Comparison of ENCODE assay signal across 25 mouse cellular contexts in the genomic region with DNA sequence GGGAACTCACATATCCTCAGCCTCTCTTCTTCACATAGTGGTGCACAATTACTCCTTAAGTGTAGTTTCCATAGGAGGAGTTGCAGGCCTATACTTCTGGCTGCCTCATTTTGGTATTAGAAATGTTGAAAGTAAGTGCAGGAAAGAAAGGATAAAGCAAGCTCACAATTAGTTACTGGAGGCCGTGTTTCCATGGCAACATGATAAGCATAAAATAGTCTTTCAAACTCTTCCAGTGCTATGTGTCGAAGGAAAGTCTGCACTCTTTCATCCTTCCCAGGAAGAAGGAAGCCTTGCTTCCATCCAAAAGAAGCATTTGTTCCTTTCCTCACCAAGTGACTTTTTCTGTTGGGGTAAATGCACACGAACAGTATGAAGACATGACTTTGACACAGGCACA.
DNase-seq lines count a peak whose midpoint lies in the region; ATAC-seq lines count a peak whose summit lies in the region.
"Had no signal": no experiment of that assay in that cellular context is flagged by ENCODE, and none has a peak within 500 bp of the region (broad histone marks: within the 10 kb centered on the region; RNA-seq: fewer than 3 reads in every experiment).

No protein-coding gene starts in this region.

- ATAC-seq in embryonic facial prominence, embryonic 11.5 days (replicated peaks; ENCODE audit: insufficient number of reproducible peaks, low FRiP score, low TSS enrichment, low read depth): no peak
- no peak for ATAC-seq in hindbrain, embryonic 14.5 days (ENCODE audit: low FRiP score)
- ATAC-seq in hindbrain, embryonic 16.5 days: no peak
- no peak for ATAC-seq in embryonic facial prominence, embryonic 14.5 days (ENCODE audit: low read depth)
- ATAC-seq: CD4-positive, CD25-positive, alpha-beta regulatory T cell, adult 4 months had no signal

- H3K4me3 ChIP-seq in embryonic facial prominence, embryonic 11.5 days (ENCODE audit: low read depth, low read length): no peak overlapping the region
- no peak overlapping the region for H3K4me3 ChIP-seq in embryonic facial prominence, embryonic 10.5 days
- no peak overlapping the region for H3K4me3 ChIP-seq in hindbrain, embryonic 14.5 days (replicated peaks; ENCODE audit: low read length)
- H3K4me3 ChIP-seq in hindbrain, embryonic 16.5 days (ENCODE audit: low read length): no peak overlapping the region
- no peak overlapping the region for H3K4me3 ChIP-seq in embryonic facial prominence, embryonic 14.5 days (ENCODE audit: low read depth, low read length)
- H3K4me3 ChIP-seq: embryonic facial prominence, embryonic 12.5 days; erythroblast, embryonic 14.5 days; gastrocnemius, adult 2 months; left cerebral cortex, adult 2 months; limb, embryonic 15.5 days had no signal

- H3K36me3 ChIP-seq in embryonic facial prominence, embryonic 11.5 days (replicated peaks; ENCODE audit: control insufficient read depth, insufficient read depth, low read depth, low read length): no peaks in the 10 kb centered on the region
- no peaks in the 10 kb centered on the region for H3K36me3 ChIP-seq in embryonic facial prominence, embryonic 10.5 days (replicated peaks)
- no peaks in the 10 kb centered on the region for H3K36me3 ChIP-seq in hindbrain, embryonic 14.5 days (replicated peaks; ENCODE audit: control insufficient read depth, insufficient read depth)
- no peaks in the 10 kb centered on the region for H3K36me3 ChIP-seq in hindbrain, embryonic 16.5 days (ENCODE audit: control insufficient read depth, insufficient read depth, low read length)
- H3K36me3 ChIP-seq in embryonic facial prominence, embryonic 14.5 days (ENCODE audit: control insufficient read depth, insufficient read depth, low read length): no peaks in the 10 kb centered on the region
- H3K36me3 ChIP-seq: embryonic facial prominence, embryonic 12.5 days; limb, embryonic 15.5 days had no signal

- DNase-seq in embryonic facial prominence, embryonic 11.5 days (ENCODE audit: low spot score): peak; percentile 13
- DNase-seq in embryonic facial prominence, embryonic 10.5 days (ENCODE audit: low spot score): no peak
- DNase-seq in hindbrain, embryonic 14.5 days (ENCODE audit: low spot score): peak; percentile 27
- DNase-seq in R1 (ENCODE audit: low read depth, low spot score): peak; percentile 9
- peak; percentile 11 for DNase-seq in embryonic facial prominence, embryonic 14.5 days (ENCODE audit: low spot score)
- no peak for DNase-seq in kidney, adult 8-10 months
- DNase-seq: adrenal gland, postnatal 25 days; cerebellum, adult 2 months; cerebellum, postnatal 25 days; gastrocnemius, adult 2 months; kidney, adult 11 months; layer of hippocampus, adult 9-11 months; left cerebral cortex, postnatal 4 days; lung, embryonic 14.5 days; right cerebral cortex, postnatal 14 days; thymus, adult 2 months had no signal

- no peak overlapping the region for H3K27ac ChIP-seq in embryonic facial prominence, embryonic 11.5 days (replicated peaks; ENCODE audit: low read depth, low read length)
- H3K27ac ChIP-seq in embryonic facial prominence, embryonic 10.5 days (replicated peaks): no peak overlapping the region
- H3K27ac ChIP-seq in hindbrain, embryonic 14.5 days: no peak overlapping the region
- no peak overlapping the region for H3K27ac ChIP-seq in hindbrain, embryonic 16.5 days (ENCODE audit: low read depth, low read length)
- no peak overlapping the region for H3K27ac ChIP-seq in embryonic facial prominence, embryonic 14.5 days (replicated peaks; ENCODE audit: low read depth, low read length)
- H3K27ac ChIP-seq: embryonic facial prominence, embryonic 12.5 days; gastrocnemius, adult 2 months; kidney, postnatal 0 days; left cerebral cortex, adult 2 months; limb, embryonic 15.5 days; liver, embryonic 14.5 days; stomach, postnatal 0 days had no signal

- no peak overlapping the region for H3K9ac ChIP-seq in embryonic facial prominence, embryonic 11.5 days (replicated peaks; ENCODE audit: low read length)
- no peak overlapping the region for H3K9ac ChIP-seq in hindbrain, embryonic 14.5 days
- no peak overlapping the region for H3K9ac ChIP-seq in hindbrain, embryonic 16.5 days (ENCODE audit: low read depth, low read length)
- H3K9ac ChIP-seq in embryonic facial prominence, embryonic 14.5 days (ENCODE audit: low read depth, low read length): no peak overlapping the region
- H3K9ac ChIP-seq: embryonic facial prominence, embryonic 12.5 days; limb, embryonic 15.5 days; liver, embryonic 14.5 days; lung, embryonic 14.5 days had no signal

- no peaks in the 10 kb centered on the region for H3K4me1 ChIP-seq in embryonic facial prominence, embryonic 11.5 days (ENCODE audit: control insufficient read depth, insufficient read depth, low read length)
- H3K4me1 ChIP-seq in embryonic facial prominence, embryonic 10.5 days: no peaks in the 10 kb centered on the region
- H3K4me1 ChIP-seq in hindbrain, embryonic 14.5 days (replicated peaks; ENCODE audit: control insufficient read depth, insufficient read depth, low read length): 0 out of 2 replicates have a peak, but pooled peaks cover 3% of the 10 kb centered on the region
- H3K4me1 ChIP-seq in hindbrain, embryonic 16.5 days (ENCODE audit: control insufficient read depth, insufficient read depth, low read depth, low read length): peaks cover 4% of the 10 kb centered on the region
- H3K4me1 ChIP-seq in embryonic facial prominence, embryonic 14.5 days (ENCODE audit: control insufficient read depth, insufficient read depth, low read length): no peaks in the 10 kb centered on the region
- H3K4me1 ChIP-seq: embryonic facial prominence, embryonic 12.5 days; limb, embryonic 15.5 days had no signal

- H3K27me3 ChIP-seq in embryonic facial prominence, embryonic 11.5 days (ENCODE audit: control insufficient read depth, insufficient read depth, low read length): no peaks in the 10 kb centered on the region
- no peaks in the 10 kb centered on the region for H3K27me3 ChIP-seq in embryonic facial prominence, embryonic 10.5 days (replicated peaks; ENCODE audit: low read depth, poor library complexity, severe bottlenecking)
- no peaks in the 10 kb centered on the region for H3K27me3 ChIP-seq in hindbrain, embryonic 14.5 days (ENCODE audit: control insufficient read depth, insufficient read depth, low read length)
- H3K27me3 ChIP-seq in hindbrain, embryonic 16.5 days (replicated peaks; ENCODE audit: control insufficient read depth, insufficient read depth, low read length): no peaks in the 10 kb centered on the region
- no peaks in the 10 kb centered on the region for H3K27me3 ChIP-seq in embryonic facial prominence, embryonic 14.5 days (replicated peaks; ENCODE audit: control insufficient read depth, insufficient read depth, low read length)
- H3K27me3 ChIP-seq: embryonic facial prominence, embryonic 12.5 days; limb, embryonic 15.5 days had no signal

- 47% methylated on average over 3 of the region's 3 CpGs for WGBS in embryonic facial prominence, embryonic 11.5 days
- 61% methylated on average over 3 of the region's 3 CpGs for WGBS in embryonic facial prominence, embryonic 10.5 days
- 32% methylated on average over 3 of the region's 3 CpGs for WGBS in hindbrain, embryonic 14.5 days
- WGBS in hindbrain, embryonic 16.5 days: 27% methylated on average over 3 of the region's 3 CpGs
- 46% methylated on average over 3 of the region's 3 CpGs for WGBS in embryonic facial prominence, embryonic 14.5 days

- H3K9me3 ChIP-seq in embryonic facial prominence, embryonic 11.5 days (replicated peaks; ENCODE audit: control insufficient read depth, low read length): no peaks in the 10 kb centered on the region
- H3K9me3 ChIP-seq in embryonic facial prominence, embryonic 10.5 days: no peaks in the 10 kb centered on the region
- H3K9me3 ChIP-seq in hindbrain, embryonic 14.5 days (ENCODE audit: control insufficient read depth, low read length): no peaks in the 10 kb centered on the region
- no peaks in the 10 kb centered on the region for H3K9me3 ChIP-seq in hindbrain, embryonic 16.5 days (ENCODE audit: control insufficient read depth, low read length)
- H3K9me3 ChIP-seq in embryonic facial prominence, embryonic 14.5 days (ENCODE audit: control insufficient read depth, low read length): no peaks in the 10 kb centered on the region
- H3K9me3 ChIP-seq: embryonic facial prominence, embryonic 12.5 days; limb, embryonic 15.5 days had no signal

- H3K4me2 ChIP-seq in embryonic facial prominence, embryonic 11.5 days (ENCODE audit: low read depth, low read length): no peak overlapping the region
- no peak overlapping the region for H3K4me2 ChIP-seq in hindbrain, embryonic 14.5 days (replicated peaks)
- H3K4me2 ChIP-seq in hindbrain, embryonic 16.5 days (ENCODE audit: low read length): no peak overlapping the region
- no peak overlapping the region for H3K4me2 ChIP-seq in embryonic facial prominence, embryonic 14.5 days (ENCODE audit: low read depth, low read length)
- H3K4me2 ChIP-seq: embryonic facial prominence, embryonic 12.5 days; limb, embryonic 15.5 days; lung, embryonic 14.5 days had no signal

Comparison
In these comparisons a context has a peak if more than half of its experiments do, and no peak if none do; other contexts are left out.
1. DNase-seq: peak in embryonic facial prominence, embryonic 11.5 days (single experiment), hindbrain, embryonic 14.5 days (single experiment), R1 (single experiment) and embryonic facial prominence, embryonic 14.5 days (single experiment); none in embryonic facial prominence, embryonic 10.5 days (single experiment) and kidney, adult 8-10 months (0 of 2).